Mouse (Mus musculus) liver, embryonic 16.5 days (tissue): ENCODE results near the gene St3gal2. TPM values are rescaled to one million over a fixed set of nuclear protein-coding genes. Genes with fewer than 3 reads are reported as not detected.
"Not testable (repeated sequence)": the region's sequence is repeated elsewhere in the genome, so short reads cannot be mapped to it uniquely, and the experiment has no call there.

Experiments
- ATAC-seq: fragments of 200-750 bp; cut with Nextera tagmentation; 2 replicates; pipeline ENCODE4 v1.8.0; 2017; ENCODE audit warnings: low read depth, mild to moderate bottlenecking, moderate number of reproducible peaks, moderate library complexity
- H3K27ac ChIP-seq: fragments of 300-500 bp; sonication (generic); 2 replicates; pipeline ENCODE4 v1.5.1; 2014; ENCODE audit warnings: mild to moderate bottlenecking, low read length
- H3K27me3 ChIP-seq: fragments of 300-500 bp; sonication (generic); 2 replicates; pipeline ENCODE4 v1.6.1; 2014; ENCODE audit warnings: low read depth, low read length, mixed read lengths; ENCODE audit not compliant: control insufficient read depth, insufficient read depth
- H3K36me3 ChIP-seq: fragments of 300-500 bp; sonication (generic); 2 replicates; pipeline ENCODE4 v1.6.1; 2014; ENCODE audit warnings: mild to moderate bottlenecking; ENCODE audit not compliant: control insufficient read depth, insufficient read depth
- H3K4me1 ChIP-seq: fragments of 300-500 bp; sonication (generic); 2 replicates; pipeline ENCODE4 v1.6.1; 2014; ENCODE audit warnings: low read depth, low read length, mixed read lengths; ENCODE audit not compliant: control insufficient read depth
- H3K4me2 ChIP-seq: fragments of 300-500 bp; sonication (generic); 2 replicates; pipeline ENCODE4 v1.6.1; 2014; ENCODE audit warnings: low read depth, low read length, mixed read lengths
- H3K4me3 ChIP-seq: fragments of 300-500 bp; sonication (generic); 2 replicates; pipeline ENCODE4 v1.5.1; 2014; ENCODE audit warnings: low read depth, mild to moderate bottlenecking, low read length
- H3K9ac ChIP-seq: fragments of 300-500 bp; sonication (generic); 2 replicates; pipeline ENCODE4 v1.6.1; 2014; ENCODE audit warnings: low read depth, low read length
- H3K9me3 ChIP-seq: fragments of 300-500 bp; sonication (generic); replicated peaks from 2 replicates; pipeline ENCODE4 v1.6.1; 2016; ENCODE audit warnings: low read length; ENCODE audit not compliant: control insufficient read depth
- WGBS: fragments of 180-500 bp; shearing (Covaris S2); extraction: QIAGEN DNeasy Blood & Tissue Kit; methylation state at CpG from one replicate; pipeline ENCODE4 v1.1.7; 2014; ENCODE audit not compliant: insufficient replicate concordance; 5-methylcytosine and 5-hydroxymethylcytosine counted together
- microRNA-seq: library from miRNA; unstranded; fragments of <30 nt; microRNA quantifications from one replicate; pipeline ENCODE4, GENCODE M21; 2016
- polyA plus RNA-seq: library from polyadenylated mRNA; unstranded; fragments of >200 nt; fragmentation: Nextera tagmentation; extraction: Ambion mirVana; gene quantifications from 2 replicates; pipeline ENCODE4 v1.2.1, GENCODE M21; 2015

St3gal2 gene
- polyA plus RNA-seq, 1 experiment from 2014 or later = 23.7 TPM

DNA sequence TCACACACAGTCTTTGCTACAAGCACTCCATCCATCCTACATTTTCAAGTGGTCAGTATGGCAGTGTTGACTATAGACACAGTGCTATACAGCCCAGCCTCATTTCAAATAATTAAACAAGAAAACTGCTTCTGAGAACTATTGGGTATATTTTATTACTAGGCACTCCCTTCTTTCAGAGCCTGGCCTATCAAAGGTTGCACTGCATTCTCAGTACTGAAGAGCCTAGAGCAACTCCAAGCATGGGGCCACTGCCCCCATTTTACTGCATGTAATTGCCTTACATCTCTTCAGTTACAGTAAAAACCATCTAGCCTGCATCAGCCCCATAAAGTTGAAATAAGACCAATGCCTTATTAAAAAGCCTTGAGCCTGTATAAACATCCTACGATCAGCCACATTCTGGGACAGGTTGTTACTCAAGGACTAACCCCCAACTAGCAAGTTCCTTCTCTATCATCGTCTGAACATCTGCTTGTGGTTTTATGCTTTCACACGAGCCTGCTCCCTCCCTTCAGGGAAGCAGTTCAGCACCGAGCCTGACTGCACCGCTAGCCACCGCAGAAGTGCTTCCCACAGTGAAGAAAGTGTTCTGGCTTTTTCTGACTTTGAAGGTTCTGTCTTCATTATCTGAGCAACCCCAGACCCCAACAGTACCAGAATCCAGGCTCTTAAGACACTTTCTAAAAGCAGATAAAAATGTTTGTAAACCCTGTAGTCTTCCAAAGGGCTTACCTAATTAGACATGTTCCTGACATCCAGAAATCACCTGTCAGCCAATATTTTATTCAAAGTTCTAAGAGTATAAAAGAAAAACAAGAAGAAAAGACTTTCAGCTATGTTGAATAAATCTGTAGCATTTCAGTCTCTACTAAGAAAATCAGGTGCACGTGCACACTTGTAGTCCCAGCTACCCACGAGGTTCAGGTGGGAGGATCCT is 68.4 kb downstream of the St3gal2 start:
- Histone ChIP-seq H3K27ac (0 out of 2 replicates have a peak overlapping the region, but pooled peaks have one; percentile 30), H3K4me2 (0 out of 2 replicates have a peak overlapping the region, but pooled peaks have one; percentile 17), H3K4me1 (peaks cover 8% of the 10 kb centered on the region), H3K27me3 (no peaks in the 10 kb centered on the region), H3K36me3 (peaks cover 69% of the 10 kb centered on the region), H3K4me3 (no peak overlapping the region), H3K9me3 (no peaks in the 10 kb centered on the region), H3K9ac (no peak overlapping the region)
- WGBS = 21% methylated on average over 8 of the region's 8 CpGs
- peak; percentile 86 for ATAC-seq

DNA sequence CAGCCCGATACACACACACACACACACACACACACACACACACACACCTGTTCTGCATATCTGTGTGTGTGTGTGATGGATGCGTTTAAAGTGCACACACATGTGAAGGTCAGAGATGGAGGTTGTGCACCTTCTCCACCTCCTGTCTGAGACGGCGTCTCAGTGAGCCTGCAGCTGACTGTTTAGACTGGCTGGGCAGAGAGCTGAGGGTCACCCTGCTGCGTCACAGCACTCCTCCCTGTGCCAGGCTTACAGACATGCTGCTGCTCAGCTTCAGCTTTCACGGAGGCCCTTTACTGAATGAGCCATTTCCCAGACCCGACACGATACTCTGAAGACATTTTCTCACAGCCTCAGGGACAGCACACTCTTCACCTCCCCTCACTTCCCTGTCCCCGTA is 70.3 kb downstream of the St3gal2 start:
- WGBS = 84% methylated on average over 9 of the region's 9 CpGs

GRCm38 (mm10) chr8:110996641-110997430 is 77.1 kb downstream of the St3gal2 start:
- peak overlapping the region; percentile 87 for H3K9ac ChIP-seq
- peak overlapping the region; percentile 90 for H3K27ac ChIP-seq
- H3K4me2 ChIP-seq = peak overlapping the region; percentile 79
- peaks cover 12% of the 10 kb centered on the region for H3K4me1 ChIP-seq
- H3K36me3 ChIP-seq = peaks cover 8% of the 10 kb centered on the region
- ATAC-seq = no peak
- H3K4me3 ChIP-seq = peak overlapping the region; percentile 97
- no peaks in the 10 kb centered on the region for H3K27me3 ChIP-seq
- no peaks in the 10 kb centered on the region for H3K9me3 ChIP-seq
- WGBS = 31% methylated on average over 16 of the region's 16 CpGs

More for the DNA sequence above, 70.3 kb downstream of the St3gal2 start:
- Histone ChIP-seq H3K9ac (no peak overlapping the region), H3K36me3 (peaks cover 53% of the 10 kb centered on the region), H3K9me3 (no peaks in the 10 kb centered on the region), H3K4me2 (no peak overlapping the region), H3K4me1 (peaks cover 8% of the 10 kb centered on the region), H3K4me3 (no peak overlapping the region), H3K27ac (no peak overlapping the region), H3K27me3 (no peaks in the 10 kb centered on the region)
- no peak for ATAC-seq

DNA sequence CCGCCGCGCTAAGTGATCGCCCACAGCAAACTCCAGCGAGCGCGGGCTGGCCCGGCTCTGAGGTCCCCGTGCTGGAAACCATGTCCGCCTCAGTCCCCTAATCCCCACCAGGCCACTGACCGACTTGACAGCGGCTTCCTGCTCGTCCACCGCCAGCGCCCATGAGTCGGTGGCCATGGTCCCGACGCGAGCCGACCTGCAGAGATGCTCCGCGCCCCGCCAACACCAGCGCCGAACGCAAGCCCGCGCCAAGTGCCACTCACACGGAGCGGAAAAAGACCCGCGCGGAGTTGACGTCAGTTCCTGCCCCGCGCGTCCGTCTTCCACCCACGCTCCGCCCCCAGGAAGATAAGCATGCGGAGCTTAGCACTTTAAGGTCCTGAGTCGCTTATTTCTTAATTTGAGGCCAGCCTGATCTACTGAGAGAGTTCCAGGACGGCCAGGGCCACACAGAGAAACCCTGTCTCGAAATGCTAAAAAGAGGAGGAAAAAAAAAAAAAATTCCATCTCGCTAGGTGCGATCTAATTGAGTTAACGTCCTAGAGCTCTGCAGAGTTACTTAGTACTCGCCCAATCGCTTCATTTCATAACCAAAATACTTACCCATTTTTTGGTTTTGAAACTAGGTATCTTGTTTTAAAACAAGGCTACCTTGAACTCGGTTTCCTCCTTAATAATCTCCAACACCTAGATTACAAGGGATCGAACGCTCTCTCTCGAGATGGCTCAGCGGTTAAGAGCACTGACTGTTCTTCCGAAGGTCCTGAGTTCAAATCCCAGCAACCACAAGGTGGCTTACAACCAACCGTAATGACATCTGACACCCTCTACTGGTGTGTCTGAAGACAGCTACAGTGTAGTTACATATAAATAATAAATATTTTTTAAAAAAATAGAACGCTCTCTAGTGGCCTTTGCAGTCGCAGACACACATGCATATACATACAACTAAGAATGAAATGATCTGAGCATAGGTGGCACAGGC is 78.1 kb downstream of the St3gal2 start, which contains the start of gene Ddx19a:
TSS of gene Ddx19a (minus strand) at position 254 of the 985 bp plus-strand sequence.
- Histone ChIP-seq H3K9me3 (no peaks in the 10 kb centered on the region), H3K4me2 (peak within 1 kb of the TSS; percentile 79), H3K9ac (peak within 1 kb of the TSS; percentile 87), H3K4me1 (peaks cover 12% of the 10 kb centered on the region), H3K36me3 (peaks cover under 1% of the 10 kb centered on the region; the same call in 1 of the 2 replicates), H3K27ac (peak within 1 kb of the TSS; percentile 90), H3K4me3 (peak within 1 kb of the TSS; percentile 97), H3K27me3 (no peaks in the 10 kb centered on the region)
- peak; percentile 95 for ATAC-seq
- WGBS = 3% methylated on average over 58 of the region's 58 CpGs

DNA sequence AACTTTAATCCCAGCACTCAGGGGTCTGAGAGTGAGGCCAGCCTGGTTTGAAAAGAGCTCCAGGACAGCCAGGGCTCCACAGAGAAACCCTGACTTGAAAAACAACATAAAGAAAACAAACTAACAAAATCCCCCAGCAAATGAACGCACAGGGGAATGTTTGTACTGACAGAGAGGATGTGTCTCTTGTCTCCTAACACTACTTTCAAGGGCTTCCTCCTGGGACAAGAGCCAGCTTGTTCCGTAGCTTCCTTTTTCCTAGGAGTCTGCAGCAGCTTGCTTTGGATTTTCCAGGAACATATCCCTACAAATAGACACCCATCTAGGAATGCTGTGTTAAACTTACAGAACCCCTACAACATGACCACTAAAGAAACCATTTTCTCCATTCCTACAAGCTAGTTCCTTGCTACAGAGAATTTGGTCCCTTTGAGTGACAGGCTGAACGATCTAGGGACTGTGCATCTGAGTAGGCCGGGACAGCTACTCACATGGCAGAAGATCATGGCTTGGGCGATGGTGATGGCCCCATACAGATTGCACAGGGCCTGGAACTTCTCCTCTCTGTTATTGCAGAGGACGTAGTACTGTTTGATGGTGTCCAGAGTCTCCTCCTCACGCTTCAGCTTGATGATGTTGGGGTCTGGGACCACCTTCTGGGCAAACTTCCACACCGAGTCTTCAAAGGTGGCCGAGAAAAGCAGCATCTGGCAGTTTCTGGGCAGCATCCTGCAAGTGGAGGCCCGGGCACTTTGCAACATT is 90.7 kb downstream of the St3gal2 start:
- H3K27ac ChIP-seq, H3K4me2 ChIP-seq, H3K9me3 ChIP-seq, H3K4me1 ChIP-seq, H3K4me3 ChIP-seq, H3K9ac ChIP-seq, ATAC-seq, H3K27me3 ChIP-seq: not testable (repeated sequence)
- 72% methylated on average over 8 of the region's 10 CpGs for WGBS
- peaks cover 12% of the 10 kb centered on the region for H3K36me3 ChIP-seq

Small RNA genes within 50 kb of the gene (microRNA-seq; reads per million reads assigned to microRNA genes)
- gene Mir3473d = 1.2 reads per million

Other genes starting within 250 kb of the St3gal2 start
- 0.53 and 0.57 TPM in 2 replicates for gene Mtss1l, start 198.4 kb upstream of the St3gal2 start, polyA plus RNA-seq
- gene Il34, start 114.0 kb upstream of the St3gal2 start, polyA plus RNA-seq = 0.31 TPM in 1 of 2 replicates, not detected in the other
- gene Cog4, start 73.3 kb upstream of the St3gal2 start, polyA plus RNA-seq = 28.4 and 29.7 TPM in 2 replicates
- 56.5 and 58.4 TPM in 2 replicates for gene Sf3b3, start 73.1 kb upstream of the St3gal2 start, polyA plus RNA-seq
- 2.7 and 2.9 TPM in 2 replicates for gene Fuk, start 17.4 kb upstream of the St3gal2 start, polyA plus RNA-seq
- 8.5 and 8.8 TPM in 2 replicates for gene Ddx19a, start 77.9 kb downstream of the St3gal2 start, polyA plus RNA-seq
- 2.6 and 2.7 TPM in 2 replicates for gene Ddx19b, start 111.8 kb downstream of the St3gal2 start, polyA plus RNA-seq
- 49.9 and 51.8 TPM in 2 replicates for gene Aars, start 113.2 kb downstream of the St3gal2 start, polyA plus RNA-seq
- not detected in 2 replicates for gene Exosc6, start 136.4 kb downstream of the St3gal2 start, polyA plus RNA-seq
- not detected in 2 replicates for gene Clec18a, start 172.5 kb downstream of the St3gal2 start, polyA plus RNA-seq
- 2.5 and 2.9 TPM in 2 replicates for gene Pdpr, start 174.7 kb downstream of the St3gal2 start, polyA plus RNA-seq